Mouse (Mus musculus) heart, embryonic 16.5 days (tissue): ENCODE results near the gene Fam173b. TPM values are rescaled to one million over a fixed set of nuclear protein-coding genes. Genes with fewer than 3 reads are reported as not detected.

Experiments used
- ATAC-seq: fragments of 200-750 bp; cut with Nextera tagmentation; replicated peaks from 2 replicates; pipeline ENCODE4 v1.8.0; 2017; ENCODE audit warnings: moderate number of reproducible peaks; ENCODE audit not compliant: insufficient read depth, low FRiP score; ENCODE audit errors: extremely low read depth
- H3K27ac ChIP-seq: fragments of 300-500 bp; sonication (generic); 2 replicates; pipeline ENCODE4 v1.5.1; 2014; ENCODE audit warnings: mild to moderate bottlenecking, low read length, control low read depth, moderate library complexity
- H3K27me3 ChIP-seq: fragments of 300-500 bp; sonication (generic); 2 replicates; pipeline ENCODE4 v1.6.1; 2014; ENCODE audit warnings: low read length, mixed read lengths; ENCODE audit not compliant: control insufficient read depth, insufficient read depth
- H3K36me3 ChIP-seq: fragments of 300-500 bp; sonication (generic); 2 replicates; pipeline ENCODE4 v1.6.1; 2014; ENCODE audit not compliant: control insufficient read depth, insufficient read depth
- H3K4me1 ChIP-seq: fragments of 300-500 bp; sonication (generic); 2 replicates; pipeline ENCODE4 v1.6.1; 2014; ENCODE audit warnings: low read length, mixed read lengths; ENCODE audit not compliant: control insufficient read depth, insufficient read depth
- H3K4me2 ChIP-seq: fragments of 300-500 bp; sonication (generic); 2 replicates; pipeline ENCODE4 v1.6.1; 2014; ENCODE audit warnings: low read depth, mild to moderate bottlenecking, control low read depth, low read length
- H3K4me3 ChIP-seq: fragments of 300-500 bp; sonication (generic); 2 replicates; pipeline ENCODE4 v1.5.1; 2014; ENCODE audit warnings: mild to moderate bottlenecking, control low read depth, low read length
- H3K9ac ChIP-seq: fragments of 300-500 bp; sonication (generic); 2 replicates; pipeline ENCODE4 v1.6.1; 2014; ENCODE audit warnings: low read length, control low read depth
- H3K9me3 ChIP-seq: fragments of 300-500 bp; sonication (generic); replicated peaks from 2 replicates; pipeline ENCODE4 v1.6.1; 2016; ENCODE audit warnings: low read length; ENCODE audit not compliant: control insufficient read depth
- WGBS: fragments of 180-500 bp; shearing (Covaris S2); extraction: QIAGEN DNeasy Blood & Tissue Kit; methylation state at CpG from one replicate; pipeline ENCODE4 v1.1.7; 2014; 5-methylcytosine and 5-hydroxymethylcytosine counted together
- polyA plus RNA-seq: library from polyadenylated mRNA; unstranded; fragments of >200 nt; fragmentation: Nextera tagmentation; extraction: Ambion mirVana; gene quantifications from 2 replicates; pipeline ENCODE4 v1.2.1, GENCODE M21; 2015

Gene Fam173b
- polyA plus RNA-seq, 1 experiment from 2014 or later, result 14.8 TPM

DNA sequence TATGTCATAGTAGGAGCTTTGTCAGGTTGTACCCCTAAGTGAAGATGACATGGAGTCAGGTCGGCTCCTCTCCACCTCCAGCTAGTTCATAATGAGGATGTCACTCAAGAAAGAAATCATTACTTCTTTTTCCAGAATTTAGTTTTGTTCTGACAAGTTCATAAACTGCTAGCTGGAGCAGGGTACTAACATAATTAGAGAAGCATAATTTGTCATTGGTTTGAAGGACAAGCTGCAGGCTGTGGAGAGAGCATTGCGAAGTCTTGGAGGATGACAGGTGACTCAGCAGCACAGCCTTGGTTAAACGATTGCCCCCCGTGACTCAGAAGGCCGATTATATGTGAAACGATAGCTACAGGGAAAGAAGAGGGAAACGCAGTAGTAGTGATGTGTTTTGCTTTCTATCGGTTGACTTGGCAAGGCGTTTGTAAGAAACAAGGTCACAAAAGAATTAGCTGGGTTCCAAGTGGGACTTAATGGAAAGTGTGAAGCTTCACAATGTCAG lies 34.5 kb downstream of the Fam173b start:
- Histone ChIP-seq H3K9me3 (no peaks in the 10 kb centered on the region), H3K4me2 (no peak overlapping the region), H3K27ac (no peak overlapping the region), H3K9ac (no peak overlapping the region), H3K27me3 (no peaks in the 10 kb centered on the region), H3K4me3 (no peak overlapping the region), H3K36me3 (no peaks in the 10 kb centered on the region), H3K4me1 (no peaks in the 10 kb centered on the region)
- no peak for ATAC-seq
- WGBS, result 77% methylated on average over 9 of the region's 9 CpGs

- no peaks in the 10 kb centered on the region for H3K27me3 ChIP-seq
- no peak overlapping the region for H3K4me3 ChIP-seq
- no peaks in the 10 kb centered on the region for H3K36me3 ChIP-seq
- no peak overlapping the region for H3K4me2 ChIP-seq
- H3K9ac ChIP-seq, result no peak overlapping the region
- no peak overlapping the region for H3K27ac ChIP-seq
- no peaks in the 10 kb centered on the region for H3K9me3 ChIP-seq
- H3K4me1 ChIP-seq, result no peaks in the 10 kb centered on the region
- no peak for ATAC-seq
- WGBS, result 75% methylated on average over 6 of the region's 6 CpGs
These were observed 45.6 kb downstream of the Fam173b start for GRCm38 (mm10) chr15:31647225-31647624.

DNA sequence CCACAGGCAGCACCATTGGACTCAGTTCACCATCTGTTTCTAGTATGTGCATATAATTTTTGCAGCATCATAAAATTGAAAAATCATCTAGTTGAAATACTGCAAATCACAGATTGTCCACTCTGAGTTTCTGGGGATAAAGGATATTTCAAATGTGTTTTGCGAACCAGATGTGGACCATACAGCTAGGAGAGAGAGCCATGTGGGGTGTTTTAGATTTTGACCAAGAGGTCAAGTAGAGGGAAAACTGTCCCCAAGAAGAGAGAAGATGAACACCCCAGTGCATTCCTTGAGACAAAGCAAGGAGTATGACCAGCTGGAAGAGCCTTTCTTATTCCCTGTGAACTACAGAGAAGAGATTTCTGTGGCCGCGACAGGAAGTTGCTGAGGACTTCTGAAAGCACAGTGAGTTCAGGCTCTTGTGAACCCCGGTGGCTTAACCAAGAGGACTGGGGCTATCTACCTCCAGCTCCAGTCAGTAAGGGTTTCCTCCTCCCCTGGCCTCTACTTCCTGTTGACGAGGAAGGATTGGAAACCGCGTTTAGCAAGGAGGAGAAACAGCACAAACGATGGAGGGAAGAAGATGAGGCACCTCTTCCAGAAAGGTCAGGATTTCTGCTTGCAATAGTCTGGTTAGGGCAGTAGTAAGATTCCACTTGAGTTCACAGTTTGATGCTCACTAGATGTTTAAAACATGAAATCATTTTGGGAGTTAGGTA lies 46.4 kb downstream of the Fam173b start:
- H3K4me2 ChIP-seq, result no peak overlapping the region
- H3K4me3 ChIP-seq, result no peak overlapping the region
- H3K27me3 ChIP-seq, result no peaks in the 10 kb centered on the region
- H3K36me3 ChIP-seq, result no peaks in the 10 kb centered on the region
- ATAC-seq, result no peak
- no peaks in the 10 kb centered on the region for H3K4me1 ChIP-seq
- H3K9ac ChIP-seq, result no peak overlapping the region
- H3K9me3 ChIP-seq, result no peaks in the 10 kb centered on the region
- WGBS, result 59% methylated on average over 8 of the region's 8 CpGs
- H3K27ac ChIP-seq, result no peak overlapping the region

- H3K9ac ChIP-seq, result no peak overlapping the region
- ATAC-seq, result no peak
- H3K9me3 ChIP-seq, result no peaks in the 10 kb centered on the region
- no peak overlapping the region for H3K4me3 ChIP-seq
- no peaks in the 10 kb centered on the region for H3K4me1 ChIP-seq
- H3K27me3 ChIP-seq, result no peaks in the 10 kb centered on the region
- 84% methylated on average over 12 of the region's 12 CpGs for WGBS
- H3K27ac ChIP-seq, result no peak overlapping the region
- no peak overlapping the region for H3K4me2 ChIP-seq
- H3K36me3 ChIP-seq, result no peaks in the 10 kb centered on the region
These were observed 48.0 kb downstream of the Fam173b start for GRCm38 (mm10) chr15:31649691-31650090.

DNA sequence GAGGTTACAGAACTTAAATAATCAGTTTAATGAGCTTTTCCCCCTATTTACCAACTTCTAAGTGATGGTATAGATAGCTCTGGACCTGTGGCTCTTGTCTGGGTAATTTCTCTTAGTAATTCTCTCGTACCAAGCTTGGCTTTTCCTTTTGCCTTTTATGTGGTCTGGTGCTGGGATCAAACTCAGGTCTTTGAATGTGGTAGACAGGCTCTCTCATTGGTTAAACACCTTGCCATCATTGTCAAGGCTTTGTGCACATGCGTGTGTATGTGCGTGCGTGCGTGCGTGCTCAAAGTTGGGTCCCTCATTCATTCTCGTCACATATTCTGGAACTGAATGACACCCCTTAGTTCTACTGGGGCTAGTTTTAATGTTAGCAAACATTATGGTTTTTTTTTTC lies 49.2 kb downstream of the Fam173b start:
- H3K9me3 ChIP-seq, result no peaks in the 10 kb centered on the region
- H3K4me3 ChIP-seq, result no peak overlapping the region
- ATAC-seq, result no peak
- 92% methylated on average over 7 of the region's 7 CpGs for WGBS
- no peak overlapping the region for H3K9ac ChIP-seq
- no peak overlapping the region for H3K4me2 ChIP-seq
- no peak overlapping the region for H3K27ac ChIP-seq
- no peaks in the 10 kb centered on the region for H3K27me3 ChIP-seq
- H3K4me1 ChIP-seq, result no peaks in the 10 kb centered on the region
- no peaks in the 10 kb centered on the region for H3K36me3 ChIP-seq

GRCm38 (mm10) chr15:31660133-31660795 lies 58.6 kb downstream of the Fam173b start:
- H3K9ac ChIP-seq, result no peak overlapping the region
- no peaks in the 10 kb centered on the region for H3K36me3 ChIP-seq
- H3K4me3 ChIP-seq, result no peak overlapping the region
- H3K4me2 ChIP-seq, result no peak overlapping the region
- H3K27me3 ChIP-seq, result no peaks in the 10 kb centered on the region
- no peak for ATAC-seq
- WGBS, result 66% methylated on average over 5 of the region's 5 CpGs
- H3K9me3 ChIP-seq, result no peaks in the 10 kb centered on the region
- no peak overlapping the region for H3K27ac ChIP-seq
- H3K4me1 ChIP-seq, result no peaks in the 10 kb centered on the region

- H3K4me3 ChIP-seq, result no peak overlapping the region
- no peak overlapping the region for H3K4me2 ChIP-seq
- H3K36me3 ChIP-seq, result no peaks in the 10 kb centered on the region
- WGBS, result 79% methylated on average over 9 of the region's 9 CpGs
- no peaks in the 10 kb centered on the region for H3K4me1 ChIP-seq
- ATAC-seq, result no peak
- no peak overlapping the region for H3K27ac ChIP-seq
- no peak overlapping the region for H3K9ac ChIP-seq
- no peaks in the 10 kb centered on the region for H3K9me3 ChIP-seq
- H3K27me3 ChIP-seq, result no peaks in the 10 kb centered on the region
These were observed 59.2 kb downstream of the Fam173b start for GRCm38 (mm10) chr15:31660844-31661243.

DNA sequence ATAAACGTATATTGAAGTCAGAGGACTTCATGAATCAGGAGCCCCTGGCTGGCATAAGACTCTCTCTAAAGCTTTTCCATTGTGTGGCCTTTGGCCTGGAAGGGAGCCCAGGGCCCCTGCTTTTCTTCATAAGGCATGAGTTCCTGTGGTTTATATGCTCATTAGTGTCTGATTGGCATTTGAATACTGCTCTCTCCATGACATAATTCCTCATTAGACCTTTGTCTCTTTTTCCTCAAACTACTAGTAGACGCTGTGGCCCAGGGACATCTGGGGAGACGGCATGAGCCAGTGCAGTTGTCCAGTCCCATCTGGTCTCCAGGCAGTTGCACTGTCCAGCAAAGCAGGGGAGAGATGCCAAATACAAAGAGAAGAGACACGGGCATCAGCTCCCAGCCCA lies 60.1 kb downstream of the Fam173b start:
- Histone ChIP-seq H3K9me3 (no peaks in the 10 kb centered on the region), H3K4me1 (no peaks in the 10 kb centered on the region), H3K4me3 (no peak overlapping the region), H3K9ac (no peak overlapping the region), H3K27ac (no peak overlapping the region), H3K4me2 (no peak overlapping the region), H3K27me3 (no peaks in the 10 kb centered on the region), H3K36me3 (no peaks in the 10 kb centered on the region)
- no peak for ATAC-seq
- 83% methylated on average over 4 of the region's 4 CpGs for WGBS

DNA sequence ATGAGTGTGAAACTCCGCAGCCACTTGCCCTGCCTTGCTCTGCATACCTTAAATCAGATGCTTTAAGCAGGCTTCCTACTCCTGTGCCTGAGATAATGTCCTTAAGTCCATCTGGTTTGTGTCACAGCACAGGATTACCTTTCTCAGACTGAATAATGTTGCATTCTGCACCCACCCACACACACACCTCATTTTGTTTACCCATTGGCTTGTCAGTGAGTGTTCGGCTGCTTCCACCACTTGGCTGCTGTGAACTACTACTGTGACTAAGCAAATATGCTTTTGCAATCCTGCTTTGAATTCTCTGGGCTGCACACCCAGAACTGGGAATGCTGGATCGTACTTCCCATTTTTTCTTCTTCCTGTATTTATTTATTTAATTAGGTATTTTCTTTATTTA lies 61.4 kb downstream of the Fam173b start:
- Histone ChIP-seq H3K4me3 (no peak overlapping the region), H3K4me2 (no peak overlapping the region), H3K36me3 (no peaks in the 10 kb centered on the region), H3K9ac (no peak overlapping the region), H3K9me3 (no peaks in the 10 kb centered on the region), H3K4me1 (no peaks in the 10 kb centered on the region), H3K27me3 (no peaks in the 10 kb centered on the region), H3K27ac (no peak overlapping the region)
- WGBS, result 62% methylated on average over 3 of the region's 3 CpGs
- no peak for ATAC-seq
